Mouse (Mus musculus) gastrocnemius, adult 18-20 months (tissue): Measurements from ENCODE around the gene Dhx37. TPM values are rescaled to one million over a fixed set of nuclear protein-coding genes. Genes with fewer than 3 reads are reported as not detected.

ENCODE experiments used
- DNase-seq: peaks from one replicate; pipeline ENCODE4 v3.0.0; 2021; ENCODE audit warnings: low spot score
- long read RNA-seq, 2 experiments: library from polyadenylated mRNA; stranded (forward); transcript quantifications; one replicate each; pipeline ENCODE4 v2.0.0; 2021
- total RNA-seq, 2 experiments: library from RNA; stranded (reverse); gene quantifications; 2 replicates each; pipeline ENCODE4 v1.2.3; 2021

Dhx37 gene
- 1 to 10 TPM; 4.5 to 5.1 TPM for total RNA-seq
- long read RNA-seq, experiment 1, full-length matches to known transcripts = 14 of 16 reads
- long read RNA-seq, experiment 1, partial matches to known transcripts = 0 of 16 reads
- long read RNA-seq, experiment 1, other reads (novel, unspliced or antisense) = 2 of 16 reads
- long read RNA-seq, experiment 2, full-length matches to known transcripts = 6 of 10 reads
- long read RNA-seq, experiment 2, partial matches to known transcripts = 2 of 10 reads
- long read RNA-seq, experiment 2, other reads (novel, unspliced or antisense) = 2 of 10 reads

- peak; percentile 93 for DNase-seq
Measured at GRCm38 (mm10) chr5:125433793-125434337, at the start of gene Dhx37. Gene Dhx37 (minus strand): TSS chr5:125434121.

- no peak for DNase-seq
Measured at GRCm38 (mm10) chr5:125482474-125482873, 48.6 kb upstream of the Dhx37 start.

GRCm38 (mm10) chr5:125480434-125481231 is 46.7 kb upstream of the Dhx37 start:
- DNase-seq = no peak

GRCm38 (mm10) chr5:125479376-125479775 is 45.5 kb upstream of the Dhx37 start:
- no peak for DNase-seq

GRCm38 (mm10) chr5:125478037-125478436 is 44.1 kb upstream of the Dhx37 start:
- no peak for DNase-seq

- DNase-seq = no peak
Measured at GRCm38 (mm10) chr5:125477533-125477932, 43.6 kb upstream of the Dhx37 start.

GRCm38 (mm10) chr5:125476799-125477198 is 42.9 kb upstream of the Dhx37 start:
- no peak for DNase-seq

GRCm38 (mm10) chr5:125476286-125476625 is 42.3 kb upstream of the Dhx37 start:
- DNase-seq = no peak

GRCm38 (mm10) chr5:125475601-125476285 is 41.8 kb upstream of the Dhx37 start, which contains the start of gene Aacs:
Gene Aacs (plus strand): TSS chr5:125475814.
- DNase-seq = peak; percentile 98

- DNase-seq = no peak
Measured at GRCm38 (mm10) chr5:125475030-125475429, 41.1 kb upstream of the Dhx37 start.

GRCm38 (mm10) chr5:125472796-125473475 is 39.0 kb upstream of the Dhx37 start:
- DNase-seq = no peak

- no peak for DNase-seq
Measured at GRCm38 (mm10) chr5:125470713-125471112, 36.8 kb upstream of the Dhx37 start.

GRCm38 (mm10) chr5:125467261-125467660 is 33.3 kb upstream of the Dhx37 start:
- no peak for DNase-seq

- no peak for DNase-seq
Measured at GRCm38 (mm10) chr5:125466483-125466882, 32.6 kb upstream of the Dhx37 start.

- peak; percentile 96 for DNase-seq
Measured at GRCm38 (mm10) chr5:125465701-125466106, 31.8 kb upstream of the Dhx37 start.

GRCm38 (mm10) chr5:125465192-125465591 is 31.3 kb upstream of the Dhx37 start:
- no peak for DNase-seq

GRCm38 (mm10) chr5:125461868-125462445 is 28.0 kb upstream of the Dhx37 start:
- DNase-seq = peak; percentile 47

GRCm38 (mm10) chr5:125460574-125460973 is 26.7 kb upstream of the Dhx37 start:
- no peak for DNase-seq

GRCm38 (mm10) chr5:125457538-125457937 is 23.6 kb upstream of the Dhx37 start:
- DNase-seq = no peak

- no peak for DNase-seq
Measured at GRCm38 (mm10) chr5:125456100-125456499, 22.2 kb upstream of the Dhx37 start.

GRCm38 (mm10) chr5:125452573-125452972 is 18.7 kb upstream of the Dhx37 start:
- DNase-seq = no peak
